Mouse (Mus musculus) G1E (cell line): Measurements from ENCODE around the gene Arl6ip5.

ENCODE experiments used
- CTCF ChIP-seq: IDR thresholded peaks from 2 replicates; pipeline ENCODE4 v1.5.1; 2012; ENCODE audit warnings: low read depth, low read length, inconsistent platforms, mixed read lengths
- GATA1 ChIP-seq: IDR thresholded peaks from 2 replicates; pipeline ENCODE4 v1.6.1; 2012; ENCODE audit warnings: borderline replicate concordance, low read length, inconsistent platforms, mixed read lengths
- POLR2AphosphoS5 ChIP-seq: IDR thresholded peaks from 2 replicates; pipeline ENCODE4 v1.6.1; 2012; ENCODE audit warnings: low read depth, low read length, inconsistent platforms; ENCODE audit not compliant: insufficient replicate concordance

GRCm38 (mm10) chr6:97209201-97209600 is 1.3 kb upstream of the Arl6ip5 start:
- TF ChIP-seq GATA1, result no peak
- TF ChIP-seq CTCF, result no peak
- TF ChIP-seq POLR2AphosphoS5, result no peak
